Mouse (Mus musculus): ENCODE measurements around the gene Ssxb10.
A peak's percentile ranks its signal among the peaks of the same experiment; 100 is the strongest.
"Not testable (repeated sequence)": the region's sequence is repeated elsewhere in the genome, so short reads cannot be mapped to it uniquely, and the experiment has no call there.

Gene Ssxb10

GRCm38 (mm10) chrX:8327124-8327523, at the start of gene Ssxb10:
TSS of gene Ssxb10 (plus strand) at chrX:8327424.
- no peak for DNase-seq (ENCODE audit: low read depth, low spot score)

GRCm38 (mm10) chrX:8288621-8289020, 38.6 kb upstream of the Ssxb10 start:
- DNase-seq (ENCODE audit: low read depth, low spot score), result peak; percentile 57

- no peak for DNase-seq (ENCODE audit: low read depth, low spot score)
Measured at GRCm38 (mm10) chrX:8309302-8309701, 17.9 kb upstream of the Ssxb10 start.

- peak; percentile 84 for DNase-seq (ENCODE audit: low read depth, low spot score)
Measured at GRCm38 (mm10) chrX:8314905-8315304, 12.3 kb upstream of the Ssxb10 start.

GRCm38 (mm10) chrX:8366678-8367077, 39.5 kb downstream of the Ssxb10 start, which contains the start of gene Ssxb9:
TSS of gene Ssxb9 (plus strand) at chrX:8366978.
- DNase-seq (ENCODE audit: low read depth, low spot score), result not testable (repeated sequence)

Data from R1 (cell line).